Mouse (Mus musculus) intestine, embryonic 16.5 days (tissue): Measurements from ENCODE around the gene Rgs5. TPM values are rescaled to one million over a fixed set of nuclear protein-coding genes. Genes with fewer than 3 reads are reported as not detected.

Source experiments
- ATAC-seq: fragments of 200-750 bp; cut with Nextera tagmentation; 2 replicates; pipeline ENCODE4 v1.8.0; 2017; ENCODE audit warnings: moderate TSS enrichment, moderate library complexity
- H3K27ac ChIP-seq: fragments of 300-500 bp; sonication (generic); 2 replicates; pipeline ENCODE4 v1.5.1; 2014; ENCODE audit warnings: mild to moderate bottlenecking, low read length
- H3K27me3 ChIP-seq: fragments of 300-500 bp; sonication (generic); replicated peaks from 2 replicates; pipeline ENCODE4 v1.6.1; 2014; ENCODE audit warnings: low read length, control low read depth, mixed read lengths; ENCODE audit not compliant: control insufficient read depth, insufficient read depth
- H3K36me3 ChIP-seq: fragments of 300-500 bp; sonication (generic); 2 replicates; pipeline ENCODE4 v1.6.1; 2014; ENCODE audit warnings: low read length, control low read depth; ENCODE audit not compliant: control insufficient read depth, insufficient read depth
- H3K4me1 ChIP-seq: fragments of 300-500 bp; sonication (generic); 2 replicates; pipeline ENCODE4 v1.6.1; 2014; ENCODE audit warnings: low read length, control low read depth, mixed read lengths; ENCODE audit not compliant: control insufficient read depth, insufficient read depth
- H3K4me2 ChIP-seq: fragments of 300-500 bp; sonication (generic); 2 replicates; pipeline ENCODE4 v1.6.1; 2014; ENCODE audit warnings: low read depth, low read length, control low read depth
- H3K4me3 ChIP-seq: fragments of 300-500 bp; sonication (generic); 2 replicates; pipeline ENCODE4 v1.5.1; 2014; ENCODE audit warnings: mild to moderate bottlenecking, low read length
- H3K9ac ChIP-seq: fragments of 300-500 bp; sonication (generic); 2 replicates; pipeline ENCODE4 v1.6.1; 2014; ENCODE audit warnings: low read depth, low read length
- H3K9me3 ChIP-seq: fragments of 300-500 bp; sonication (generic); 2 replicates; pipeline ENCODE4 v1.6.1; 2016; ENCODE audit warnings: low read length, control low read depth; ENCODE audit not compliant: control insufficient read depth
- WGBS: fragments of 180-500 bp; shearing (Covaris S2); extraction: QIAGEN DNeasy Blood & Tissue Kit; methylation state at CpG from one replicate; pipeline ENCODE4 v1.1.7; 2014; 5-methylcytosine and 5-hydroxymethylcytosine counted together
- polyA plus RNA-seq: library from polyadenylated mRNA; unstranded; fragments of >200 nt; fragmentation: Nextera tagmentation; extraction: Ambion mirVana; gene quantifications from 2 replicates; pipeline ENCODE4 v1.2.1, GENCODE M21; 2015

Gene Rgs5
- polyA plus RNA-seq, 1 experiment from 2014 or later, result 10.0 TPM

- H3K9me3 ChIP-seq, result no peaks in the 10 kb centered on the region
- H3K27ac ChIP-seq, result no peak overlapping the region
- H3K36me3 ChIP-seq, result no peaks in the 10 kb centered on the region
- no peak overlapping the region for H3K4me2 ChIP-seq
- H3K27me3 ChIP-seq, result no peaks in the 10 kb centered on the region
- WGBS, result 77% methylated on average over 4 of the region's 4 CpGs
- no peak overlapping the region for H3K4me3 ChIP-seq
- peaks cover 5% of the 10 kb centered on the region; the same call in 1 of the 2 replicates for H3K4me1 ChIP-seq
- no peak for ATAC-seq
- no peak overlapping the region for H3K9ac ChIP-seq
These were observed 17.0 kb downstream of the Rgs5 start for GRCm38 (mm10) chr1:169672272-169672671.

DNA sequence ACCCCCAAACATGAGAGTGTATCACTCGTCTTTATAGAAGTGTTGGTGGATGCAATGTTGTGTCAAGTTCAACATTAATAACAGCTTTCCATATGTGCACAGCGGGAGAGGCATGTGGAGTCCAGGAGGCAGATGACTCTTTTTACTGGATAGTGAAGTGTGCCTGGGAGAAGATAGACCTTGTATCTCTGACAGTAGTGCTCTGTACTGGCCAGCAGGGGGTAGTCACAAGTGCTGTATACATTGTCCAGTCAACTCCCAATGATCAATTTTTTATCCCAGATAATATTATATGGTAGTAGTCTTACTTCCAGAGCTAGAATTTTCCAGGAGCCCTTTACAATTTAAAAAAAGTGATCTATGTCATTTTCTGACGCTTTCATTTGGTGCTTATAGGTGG is 18.8 kb downstream of the Rgs5 start:
- no peaks in the 10 kb centered on the region for H3K27me3 ChIP-seq
- no peaks in the 10 kb centered on the region for H3K36me3 ChIP-seq
- 69% methylated on average over 3 of the region's 3 CpGs for WGBS
- peak; percentile 48; the same call in 1 of the 2 replicates for ATAC-seq
- no peak overlapping the region for H3K4me2 ChIP-seq
- H3K4me1 ChIP-seq, result no peaks in the 10 kb centered on the region
- H3K9me3 ChIP-seq, result no peaks in the 10 kb centered on the region
- H3K27ac ChIP-seq, result no peak overlapping the region
- H3K9ac ChIP-seq, result no peak overlapping the region
- no peak overlapping the region for H3K4me3 ChIP-seq

GRCm38 (mm10) chr1:169676751-169677150 is 21.4 kb downstream of the Rgs5 start:
- 91% methylated on average over 1 of the region's 1 CpGs for WGBS
- H3K9ac ChIP-seq, result no peak overlapping the region
- no peak for ATAC-seq
- H3K4me1 ChIP-seq, result no peaks in the 10 kb centered on the region
- no peak overlapping the region for H3K4me3 ChIP-seq
- H3K36me3 ChIP-seq, result no peaks in the 10 kb centered on the region
- H3K4me2 ChIP-seq, result no peak overlapping the region
- H3K27me3 ChIP-seq, result no peaks in the 10 kb centered on the region
- no peaks in the 10 kb centered on the region for H3K9me3 ChIP-seq
- H3K27ac ChIP-seq, result no peak overlapping the region

GRCm38 (mm10) chr1:169680455-169681208 is 25.3 kb downstream of the Rgs5 start:
- no peaks in the 10 kb centered on the region for H3K9me3 ChIP-seq
- no peak overlapping the region for H3K4me3 ChIP-seq
- H3K9ac ChIP-seq, result no peak overlapping the region
- 77% methylated on average over 9 of the region's 9 CpGs for WGBS
- no peak for ATAC-seq
- H3K27me3 ChIP-seq, result no peaks in the 10 kb centered on the region
- H3K4me1 ChIP-seq, result no peaks in the 10 kb centered on the region
- H3K27ac ChIP-seq, result no peak overlapping the region
- no peak overlapping the region for H3K4me2 ChIP-seq
- no peaks in the 10 kb centered on the region for H3K36me3 ChIP-seq

DNA sequence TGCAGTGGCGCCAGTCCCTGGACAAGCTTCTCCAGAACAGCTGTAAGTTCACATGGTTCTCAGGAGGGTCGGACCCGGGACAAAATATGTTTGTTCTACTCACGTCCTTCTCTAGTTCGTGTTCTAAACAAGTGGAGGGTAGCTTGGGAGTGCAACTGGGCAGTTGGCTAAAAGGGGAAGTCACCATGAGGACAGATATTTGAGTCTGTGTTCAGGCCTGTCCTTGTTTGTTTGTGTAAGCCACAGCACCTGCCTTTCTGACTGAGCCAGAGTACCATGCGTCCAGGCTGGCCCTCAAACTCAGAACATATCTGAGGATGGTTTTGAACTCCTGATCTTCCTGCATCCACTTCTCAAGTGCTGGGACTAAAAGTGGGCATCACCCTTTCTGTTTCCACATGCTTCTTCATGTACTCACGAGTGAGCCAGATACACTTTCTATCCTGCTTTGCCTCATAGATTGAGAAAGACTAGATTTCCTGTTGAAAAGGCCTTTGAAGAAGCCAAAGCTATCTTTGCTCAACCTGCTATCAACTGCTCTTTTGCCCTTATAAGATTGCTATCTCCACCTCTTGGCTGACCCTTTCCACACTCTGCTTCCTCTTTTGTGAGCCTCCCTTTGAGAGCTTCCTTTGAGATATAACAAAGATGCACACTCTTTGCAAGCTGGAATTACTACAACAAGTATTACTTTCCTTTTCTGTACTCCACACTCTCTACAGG is 27.6 kb downstream of the Rgs5 start:
- no peak overlapping the region for H3K27ac ChIP-seq
- H3K9ac ChIP-seq, result no peak overlapping the region
- H3K36me3 ChIP-seq, result no peaks in the 10 kb centered on the region
- no peaks in the 10 kb centered on the region for H3K27me3 ChIP-seq
- 85% methylated on average over 7 of the region's 7 CpGs for WGBS
- no peaks in the 10 kb centered on the region for H3K4me1 ChIP-seq
- ATAC-seq, result no peak
- H3K4me3 ChIP-seq, result no peak overlapping the region
- no peak overlapping the region for H3K4me2 ChIP-seq
- no peaks in the 10 kb centered on the region for H3K9me3 ChIP-seq

- Histone ChIP-seq H3K27ac (no peak overlapping the region), H3K4me3 (no peak overlapping the region), H3K9ac (no peak overlapping the region), H3K4me2 (no peak overlapping the region), H3K4me1 (no peaks in the 10 kb centered on the region), H3K27me3 (no peaks in the 10 kb centered on the region), H3K36me3 (no peaks in the 10 kb centered on the region), H3K9me3 (no peaks in the 10 kb centered on the region)
- WGBS, result 69% methylated on average over 5 of the region's 5 CpGs
- ATAC-seq, result no peak
These were observed 30.0 kb downstream of the Rgs5 start for GRCm38 (mm10) chr1:169685257-169685656.

DNA sequence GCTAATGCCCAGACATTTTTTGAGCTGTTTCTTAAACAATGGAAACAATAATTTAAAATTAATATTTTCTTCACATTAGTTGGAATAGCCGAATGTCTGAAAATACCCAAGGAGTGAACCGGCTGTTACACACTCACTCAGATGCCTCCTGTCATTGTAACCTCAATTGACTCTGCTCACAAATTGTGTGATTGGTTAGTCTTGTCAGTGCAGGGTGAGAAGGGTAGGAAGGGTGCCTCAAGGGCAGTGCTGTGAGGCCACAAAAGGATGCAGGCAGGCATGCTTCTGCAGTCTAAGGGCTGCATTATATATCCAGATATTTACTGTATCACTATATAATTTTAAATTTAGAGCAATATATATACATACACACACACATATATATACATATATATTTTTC is 37.7 kb downstream of the Rgs5 start:
- no peaks in the 10 kb centered on the region for H3K9me3 ChIP-seq
- H3K36me3 ChIP-seq, result no peaks in the 10 kb centered on the region
- H3K4me3 ChIP-seq, result no peak overlapping the region
- no peaks in the 10 kb centered on the region for H3K27me3 ChIP-seq
- H3K27ac ChIP-seq, result no peak overlapping the region
- no peak overlapping the region for H3K4me2 ChIP-seq
- ATAC-seq, result no peak
- no peak overlapping the region for H3K9ac ChIP-seq
- H3K4me1 ChIP-seq, result no peaks in the 10 kb centered on the region
- WGBS, result 78% methylated on average over 2 of the region's 2 CpGs

- Histone ChIP-seq H3K27me3 (no peaks in the 10 kb centered on the region), H3K27ac (no peak overlapping the region), H3K9me3 (no peaks in the 10 kb centered on the region), H3K9ac (no peak overlapping the region), H3K4me1 (no peaks in the 10 kb centered on the region), H3K36me3 (no peaks in the 10 kb centered on the region), H3K4me3 (no peak overlapping the region), H3K4me2 (no peak overlapping the region)
- 51% methylated on average over 3 of the region's 3 CpGs for WGBS
- ATAC-seq, result no peak
These were observed 38.2 kb downstream of the Rgs5 start for GRCm38 (mm10) chr1:169693537-169693936.

GRCm38 (mm10) chr1:169695356-169695755 is 40.1 kb downstream of the Rgs5 start:
- H3K9me3 ChIP-seq, result no peaks in the 10 kb centered on the region
- no peak overlapping the region for H3K9ac ChIP-seq
- no peak for ATAC-seq
- H3K27me3 ChIP-seq, result no peaks in the 10 kb centered on the region
- H3K4me2 ChIP-seq, result no peak overlapping the region
- no peaks in the 10 kb centered on the region for H3K36me3 ChIP-seq
- 75% methylated on average over 3 of the region's 3 CpGs for WGBS
- H3K4me3 ChIP-seq, result no peak overlapping the region
- no peaks in the 10 kb centered on the region for H3K4me1 ChIP-seq
- H3K27ac ChIP-seq, result no peak overlapping the region
